Mouse (Mus musculus) CH12.LX (cell line): ENCODE data around the gene Tmc3. TPM values are rescaled to one million over a fixed set of nuclear protein-coding genes. Genes with fewer than 3 reads are reported as not detected.

ENCODE experiments used
- DNase-seq: peaks from one replicate; pipeline ENCODE4 v3.0.0-alpha.2; 2013; ENCODE audit errors: extremely low read depth
- H3K27ac ChIP-seq: 2 replicates; pipeline ENCODE4 v1.5.1; 2012; ENCODE audit warnings: low read depth, mild to moderate bottlenecking, control low read depth, moderate library complexity; ENCODE audit not compliant: insufficient read depth
- H3K27me3 ChIP-seq: replicated peaks from 2 replicates; pipeline ENCODE3; 2012; ENCODE audit warnings: inconsistent platforms
- H3K36me3 ChIP-seq, 2 experiments: replicated peaks in 1 of 2; 2 replicates each; pipeline versions ENCODE3 to v1.6.1; 2012; ENCODE audit warnings: inconsistent platforms in 1 of 2, low read length in 1 of 2, mild to moderate bottlenecking in 1 of 2, mixed read lengths in 1 of 2, moderate library complexity in 1 of 2; ENCODE audit not compliant: control insufficient read depth in 1 of 2, insufficient read depth in 1 of 2
- H3K4me1 ChIP-seq, 2 experiments: 2 replicates each; pipeline ENCODE4 v1.6.1; 2012; ENCODE audit warnings: inconsistent platforms in 1 of 2, moderate library complexity in 1 of 2; ENCODE audit not compliant: insufficient read depth in 2 of 2, control insufficient read depth in 1 of 2
- H3K4me2 ChIP-seq: 2 replicates; pipeline ENCODE4 v1.6.1; 2012; ENCODE audit warnings: low read depth, mild to moderate bottlenecking, control low read depth; ENCODE audit not compliant: poor library complexity, insufficient read depth, severe bottlenecking
- H3K4me3 ChIP-seq, 3 experiments: fragments of 150-350 bp in 1 of 3; sonication (generic) in 1 of 3; replicated peaks in 1 of 3; 2 replicates each; pipeline versions ENCODE3 to v1.5.1; 2011 to 2012; ENCODE audit warnings: low read depth in 2 of 3, low read length in 2 of 3, mild to moderate bottlenecking in 2 of 3, moderate library complexity in 2 of 3, control low read depth in 1 of 3, improper control_type of control experiment in 1 of 3, inconsistent platforms in 1 of 3, mixed read lengths in 1 of 3; ENCODE audit not compliant: poor library complexity in 1 of 3
- H3K79me2 ChIP-seq: replicated peaks from 2 replicates; pipeline ENCODE4 v1.6.1; 2012; ENCODE audit warnings: mild to moderate bottlenecking, moderate library complexity; ENCODE audit not compliant: control insufficient read depth, poor library complexity, insufficient read depth, severe bottlenecking; ENCODE audit errors: extremely low read depth
- H3K9ac ChIP-seq: 2 replicates; pipeline ENCODE4 v1.6.1; 2012; ENCODE audit warnings: low read depth, mild to moderate bottlenecking, control low read depth, moderate library complexity; ENCODE audit not compliant: insufficient read depth
- H3K9me3 ChIP-seq: replicated peaks from 2 replicates; pipeline ENCODE3; 2012; ENCODE audit warnings: low read length, inconsistent platforms, mixed read lengths
- CHD2 ChIP-seq: IDR thresholded peaks from 2 replicates; pipeline ENCODE4 v1.6.1; 2011; ENCODE audit warnings: low read length, improper control_type of control experiment
- CTCF ChIP-seq, 2 experiments: IDR thresholded peaks in 1 of 2; conservative IDR thresholded peaks in 1 of 2; 2 replicates each; pipeline ENCODE4 v1.5.1; 2011 to 2012; ENCODE audit warnings: low read depth in 2 of 2, low read length in 2 of 2, improper control_type of control experiment in 1 of 2, inconsistent platforms in 1 of 2, mild to moderate bottlenecking in 1 of 2, moderate library complexity in 1 of 2
- EP300 ChIP-seq: IDR thresholded peaks from 2 replicates; pipeline ENCODE4 v1.6.1; 2011; ENCODE audit warnings: low read length, improper control_type of control experiment
- GABPA ChIP-seq: IDR thresholded peaks from 2 replicates; pipeline ENCODE4 v1.6.1; 2012; ENCODE audit warnings: low read depth, low read length, improper control_type of control experiment, inconsistent platforms; ENCODE audit not compliant: insufficient replicate concordance
- HCFC1 ChIP-seq: IDR thresholded peaks from 2 replicates; pipeline ENCODE4 v1.6.1; 2012; ENCODE audit warnings: low read depth, mild to moderate bottlenecking, inconsistent platforms, low read length, improper control_type of control experiment
- IRF4 ChIP-seq: IDR thresholded peaks from 2 replicates; pipeline ENCODE4 v1.6.1; 2014; ENCODE audit warnings: low read depth, mild to moderate bottlenecking, inconsistent platforms, low read length, improper control_type of control experiment
- MAX ChIP-seq: IDR thresholded peaks from 2 replicates; pipeline ENCODE4 v1.6.1; 2011; ENCODE audit warnings: low read length, improper control_type of control experiment
- MEF2A ChIP-seq: IDR thresholded peaks from 2 replicates; pipeline ENCODE4 v1.6.1; 2014; ENCODE audit warnings: low read depth, mild to moderate bottlenecking, inconsistent platforms, low read length, improper control_type of control experiment, borderline replicate concordance
- MXI1 ChIP-seq: IDR thresholded peaks from 2 replicates; pipeline ENCODE4 v1.6.1; 2011; ENCODE audit warnings: mild to moderate bottlenecking, low read depth, low read length, improper control_type of control experiment
- NELFE ChIP-seq: IDR thresholded peaks from 2 replicates; pipeline ENCODE4 v1.6.1; 2011; ENCODE audit warnings: low read depth, low read length, improper control_type of control experiment
- PAX5 ChIP-seq: IDR thresholded peaks from 2 replicates; pipeline ENCODE4 v1.6.1; 2012; ENCODE audit warnings: low read length, inconsistent platforms, mixed read lengths
- POLR2A ChIP-seq: IDR thresholded peaks from 2 replicates; pipeline ENCODE4 v1.6.1; 2011; ENCODE audit warnings: low read depth, mild to moderate bottlenecking, improper control_type of control experiment, low read length
- POLR2AphosphoS2 ChIP-seq: IDR thresholded peaks from 2 replicates; pipeline ENCODE4 v1.6.1; 2011; ENCODE audit warnings: low read depth, low read length, improper control_type of control experiment
- RCOR1 ChIP-seq: conservative IDR thresholded peaks from 2 replicates; pipeline ENCODE4 v1.6.1; 2012; ENCODE audit warnings: low read depth, mild to moderate bottlenecking, inconsistent platforms, low read length, improper control_type of control experiment
- SIN3A ChIP-seq: IDR thresholded peaks from 2 replicates; pipeline ENCODE4 v1.6.1; 2012; ENCODE audit warnings: low read length, improper control_type of control experiment, inconsistent platforms
- TBP ChIP-seq: conservative IDR thresholded peaks from 2 replicates; pipeline ENCODE4 v1.6.1; 2011; ENCODE audit warnings: low read depth, low read length, improper control_type of control experiment
- UBTF ChIP-seq: IDR thresholded peaks from 2 replicates; pipeline ENCODE4 v1.6.1; 2012; ENCODE audit warnings: low read depth, mild to moderate bottlenecking, inconsistent platforms, low read length, improper control_type of control experiment, moderate library complexity
- USF1 ChIP-seq: IDR thresholded peaks from 2 replicates; pipeline ENCODE4 v1.6.1; 2014; ENCODE audit warnings: low read depth, mild to moderate bottlenecking, inconsistent platforms, low read length, improper control_type of control experiment
- USF2 ChIP-seq: conservative IDR thresholded peaks from 2 replicates; pipeline ENCODE4 v1.6.1; 2011; ENCODE audit warnings: low read depth, low read length, improper control_type of control experiment
- ZKSCAN1 ChIP-seq: IDR thresholded peaks from 2 replicates; pipeline ENCODE4 v1.6.1; 2012; ENCODE audit warnings: low read depth, inconsistent platforms, low read length, improper control_type of control experiment, borderline replicate concordance
- ZMIZ1 ChIP-seq: IDR thresholded peaks from 2 replicates; pipeline ENCODE4 v1.6.1; 2012; ENCODE audit warnings: low read depth, mild to moderate bottlenecking, inconsistent platforms, low read length, improper control_type of control experiment
- ZNF384 ChIP-seq: IDR thresholded peaks from 2 replicates; pipeline ENCODE4 v1.6.1; 2012; ENCODE audit warnings: low read depth, low read length, improper control_type of control experiment, inconsistent platforms
- dilution Hi-C: fragments of 300-500 bp; cut with MboI; formaldehyde crosslinking; loops from 2 replicates; pipeline ENCODE4 v1.14.3; 2020; ENCODE audit warnings: low sequenced_read_pairs; ENCODE audit not compliant: extremely low pct_unique_long_range_greater_than_20kb, extremely low pct_ligation_motif_present
- in situ Hi-C: fragments of 300-500 bp; cut with MboI; formaldehyde crosslinking; loops from 3 replicates; pipeline ENCODE4 v1.14.3; 2019; ENCODE audit warnings: low sequenced_read_pairs, low pct_ligation_motif_present, low pct_unique_long_range_greater_than_20kb, mixed read lengths
- polyA plus RNA-seq: library from polyadenylated mRNA; unstranded; fragments of >175 nt; gene quantifications from 2 replicates; pipeline ENCODE4 v1.2.1, GENCODE M21; 2012; ENCODE audit warnings: low read depth; ENCODE audit not compliant: insufficient read length
- total RNA-seq, 2 experiments: library from RNA; depleted of rRNA; stranded (reverse); fragments of 300-350 nt in 1 of 2; fragments of >200 nt in 1 of 2; gene quantifications; 2 replicates each; pipeline ENCODE4 v1.2.3; 2012 to 2014

Gene Tmc3
- total and polyA plus RNA-seq, 3 experiments, result 1.2 to 3.0 (median 2.2) TPM

DNA sequence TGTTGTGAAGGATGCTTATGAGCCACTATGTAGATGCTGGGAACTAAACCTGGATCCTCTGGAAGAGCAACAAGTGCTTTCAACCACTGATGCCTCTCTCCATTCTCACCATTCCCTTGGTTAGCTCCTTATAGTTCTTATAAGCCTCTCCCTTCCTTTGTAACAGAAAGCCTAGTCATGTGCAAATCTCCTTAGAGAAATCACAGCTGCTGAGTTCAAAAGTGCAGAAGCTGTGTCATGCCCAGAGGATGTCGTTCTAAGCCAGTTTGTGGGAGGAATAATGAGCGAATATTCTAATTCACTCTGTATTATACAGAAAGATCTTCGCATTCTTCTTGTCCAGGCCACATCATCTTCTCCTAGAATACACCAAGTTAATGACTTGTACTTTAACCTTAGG is 12.8 kb upstream of the Tmc3 start:
- dilution Hi-C loops, result no loop called here
- H3K9ac ChIP-seq, result no peak overlapping the region
- in situ Hi-C loops, result loop anchor here (5.0 kb wide), 1 partner anchor 100 kb away; no protein-coding TSS in a partner anchor
- no peaks in the 10 kb centered on the region for H3K79me2 ChIP-seq
- no peak overlapping the region for H3K4me2 ChIP-seq
- no peaks in the 10 kb centered on the region for H3K36me3 ChIP-seq
- no peak overlapping the region for H3K4me3 ChIP-seq
- DNase-seq, result no peak
- no peaks in the 10 kb centered on the region for H3K9me3 ChIP-seq
- H3K4me1 ChIP-seq, result peaks cover 5 to 23% of the 10 kb centered on the region in 2 experiments
- H3K27me3 ChIP-seq, result no peaks in the 10 kb centered on the region
- TF ChIP-seq CTCF (conservative IDR thresholded peaks at IDR 0.05 in 1 of 2, IDR thresholded peaks at IDR 0.05 in 1 of 2; ENCODE audit: low read depth in 2 of 2, low read length in 2 of 2) (no peak), MAX (no peak), RCOR1 (no peak), ZKSCAN1 (no peak), HCFC1 (no peak), EP300 (no peak), SIN3A (no peak), ZMIZ1 (no peak), UBTF (no peak)
- H3K27ac ChIP-seq, result no peak overlapping the region

DNA sequence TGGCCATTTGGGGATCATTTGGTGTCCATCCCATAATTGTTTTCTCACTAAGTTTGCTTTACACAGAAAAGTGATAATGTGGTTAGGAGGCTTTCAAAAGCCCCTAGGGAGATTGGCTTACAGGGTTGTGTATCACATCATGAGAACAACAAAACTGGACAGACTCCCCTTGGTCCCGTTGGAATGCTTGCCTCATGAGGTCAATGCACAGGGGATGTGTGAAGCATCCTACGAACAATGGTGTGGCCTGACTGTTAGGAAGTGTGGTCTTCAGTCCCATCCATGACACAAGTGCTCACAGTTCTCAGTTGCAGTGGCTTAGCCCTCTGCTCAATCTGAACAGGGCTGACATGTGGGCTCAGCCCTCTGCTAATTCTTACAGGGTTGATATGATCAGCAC is 12.3 kb upstream of the Tmc3 start:
- DNase-seq, result no peak
- no peak overlapping the region for H3K4me3 ChIP-seq
- no peak overlapping the region for H3K9ac ChIP-seq
- no peak overlapping the region for H3K4me2 ChIP-seq
- peaks cover 5 to 23% of the 10 kb centered on the region in 2 experiments for H3K4me1 ChIP-seq
- no peaks in the 10 kb centered on the region for H3K79me2 ChIP-seq
- in situ Hi-C loops, result loop anchor here (5.0 kb wide), 1 partner anchor 100 kb away; no protein-coding TSS in a partner anchor
- H3K27ac ChIP-seq, result no peak overlapping the region
- TF ChIP-seq PAX5, result no peak
- TF ChIP-seq POLR2A, result no peak
- TF ChIP-seq TBP, result no peak
- no peak for TF ChIP-seq USF2
- TF ChIP-seq GABPA, result no peak
- no peak for TF ChIP-seq USF1
- no peak for TF ChIP-seq CHD2
- no peak for TF ChIP-seq POLR2AphosphoS2
- no peak for TF ChIP-seq IRF4
- TF ChIP-seq MEF2A, result no peak
- TF ChIP-seq NELFE, result no peak
- TF ChIP-seq ZNF384, result no peak
- TF ChIP-seq CTCF (conservative IDR thresholded peaks at IDR 0.05 in 1 of 2, IDR thresholded peaks at IDR 0.05 in 1 of 2; ENCODE audit: low read depth in 2 of 2, low read length in 2 of 2), result no peak
- TF ChIP-seq MXI1, result no peak
- H3K9me3 ChIP-seq, result no peaks in the 10 kb centered on the region
- dilution Hi-C loops, result no loop called here
- H3K36me3 ChIP-seq, result no peaks in the 10 kb centered on the region
- no peaks in the 10 kb centered on the region for H3K27me3 ChIP-seq
